Mouse (Mus musculus) stomach, postnatal 0 days (tissue): Measurements from ENCODE around the gene Klc4.

Source experiments
- CTCF ChIP-seq: IDR thresholded peaks from 2 replicates; pipeline ENCODE4 v1.5.1; 2016; ENCODE audit warnings: antibody characterized with exemption, low read depth, mild to moderate bottlenecking, moderate library complexity
- EP300 ChIP-seq: optimal IDR thresholded peaks from 2 replicates; pipeline ENCODE3; 2016; ENCODE audit warnings: antibody characterized with exemption

DNA sequence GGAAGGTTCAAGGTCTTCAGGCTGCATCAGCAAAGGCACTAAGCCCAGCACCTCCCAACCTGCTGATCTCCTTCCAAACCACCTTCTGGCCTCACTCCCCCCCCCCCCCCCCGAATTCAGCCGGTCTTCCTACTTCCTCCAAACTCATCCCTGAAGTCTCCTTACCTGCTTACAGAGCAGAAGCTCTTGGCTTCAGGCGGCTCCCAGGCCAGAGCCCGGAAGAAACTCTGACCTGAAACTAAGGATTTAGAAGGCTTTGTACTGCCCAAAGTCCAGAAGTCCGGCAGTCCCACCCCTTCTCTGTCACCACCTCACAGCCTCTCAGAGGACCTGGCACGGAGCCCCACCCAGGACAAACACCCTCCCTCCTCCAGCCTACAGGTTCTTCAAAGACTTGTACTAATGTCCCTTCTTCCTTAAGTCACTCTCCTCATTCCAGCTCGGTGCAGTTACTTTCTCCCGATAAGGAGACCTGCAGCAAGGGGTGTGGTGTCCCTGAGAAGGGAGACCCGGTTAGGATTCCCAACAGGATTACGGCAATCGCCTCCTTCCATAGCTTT is 826 bp downstream of the Klc4 start:
- TF ChIP-seq EP300 (no peak), CTCF (no peak)
